Mouse (Mus musculus): ENCODE measurements around the gene Synpo2. TPM values are rescaled to one million over a fixed set of nuclear protein-coding genes. Genes with fewer than 3 reads are reported as not detected.

Gene Synpo2
- total RNA-seq, 1 experiment from 2014 or later: not detected

- ATAC-seq (replicated peaks; ENCODE audit: insufficient number of reproducible peaks, low FRiP score, low TSS enrichment, poor library complexity, severe bottlenecking): no peak
Measured at GRCm38 (mm10) chr3:123112781-123113180, 123.2 kb downstream of the Synpo2 start.

GRCm38 (mm10) chr3:123111071-123111711 lies 124.8 kb downstream of the Synpo2 start:
- ATAC-seq (replicated peaks; ENCODE audit: insufficient number of reproducible peaks, low FRiP score, low TSS enrichment, poor library complexity, severe bottlenecking): no peak

GRCm38 (mm10) chr3:123107830-123108549 lies 128.0 kb downstream of the Synpo2 start:
- no peak for ATAC-seq (replicated peaks; ENCODE audit: insufficient number of reproducible peaks, low FRiP score, low TSS enrichment, poor library complexity, severe bottlenecking)

- no peak for ATAC-seq (replicated peaks; ENCODE audit: insufficient number of reproducible peaks, low FRiP score, low TSS enrichment, poor library complexity, severe bottlenecking)
Measured at GRCm38 (mm10) chr3:123104325-123104724, 131.6 kb downstream of the Synpo2 start.

GRCm38 (mm10) chr3:123103151-123103860 lies 132.6 kb downstream of the Synpo2 start:
- ATAC-seq (replicated peaks; ENCODE audit: insufficient number of reproducible peaks, low FRiP score, low TSS enrichment, poor library complexity, severe bottlenecking): peak; percentile 77

DNA sequence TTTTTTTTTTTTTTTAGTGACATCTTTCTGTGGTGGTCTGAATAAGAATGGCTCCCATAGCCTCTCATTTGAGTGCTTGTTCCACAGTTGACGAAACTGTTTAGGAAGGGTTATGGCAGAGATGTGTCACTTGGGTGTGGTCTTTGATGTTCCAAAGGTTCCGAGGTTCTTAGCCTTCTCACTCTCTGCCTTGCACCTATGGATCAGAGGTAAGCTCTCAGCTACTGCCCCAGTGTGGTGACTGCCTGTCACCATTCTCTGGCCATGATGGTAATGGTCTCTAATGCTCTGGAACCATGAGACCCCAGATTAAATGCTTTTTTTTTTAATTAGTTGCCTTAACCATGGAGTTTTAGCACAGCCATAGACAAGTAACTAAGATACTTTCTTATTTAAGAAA lies 134.2 kb downstream of the Synpo2 start:
- no peak for ATAC-seq (replicated peaks; ENCODE audit: insufficient number of reproducible peaks, low FRiP score, low TSS enrichment, poor library complexity, severe bottlenecking)

- ATAC-seq (replicated peaks; ENCODE audit: insufficient number of reproducible peaks, low FRiP score, low TSS enrichment, poor library complexity, severe bottlenecking): no peak
Measured at GRCm38 (mm10) chr3:123095111-123095510, 140.8 kb downstream of the Synpo2 start.

DNA sequence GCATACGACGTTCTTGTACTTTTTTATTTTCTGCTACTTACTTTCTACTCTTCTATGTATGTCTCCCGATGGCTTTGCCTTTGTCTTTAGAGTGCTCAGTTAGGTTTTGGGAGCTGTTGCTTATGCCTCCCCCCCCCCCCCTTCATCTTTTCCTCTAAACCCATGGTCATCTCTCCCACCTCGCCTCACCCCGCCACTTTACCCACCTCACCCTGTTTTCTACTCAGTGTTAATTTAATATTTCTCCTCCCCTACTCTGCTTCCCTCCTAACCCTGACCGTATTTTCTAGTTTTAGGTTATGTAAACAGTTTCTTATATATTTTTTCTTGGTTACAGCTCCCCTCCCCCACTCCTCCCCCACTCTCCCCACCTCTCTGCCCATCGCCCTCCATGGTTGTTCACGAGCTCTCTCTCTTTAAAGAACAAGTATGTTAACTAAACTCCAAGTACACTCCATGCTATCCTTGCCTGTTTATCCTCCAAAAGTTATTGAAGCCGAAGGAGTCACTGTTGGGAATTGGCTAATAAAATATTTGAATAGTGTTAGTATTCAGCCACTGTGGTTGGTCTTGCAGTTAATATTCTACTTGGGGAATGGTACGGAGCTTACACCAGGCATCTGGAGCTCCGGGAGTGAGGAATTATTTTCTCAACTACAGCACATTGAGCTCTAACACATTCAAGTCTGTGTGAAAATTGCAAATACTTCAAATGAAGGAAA lies 142.1 kb downstream of the Synpo2 start:
- no peak for ATAC-seq (replicated peaks; ENCODE audit: insufficient number of reproducible peaks, low FRiP score, low TSS enrichment, poor library complexity, severe bottlenecking)

GRCm38 (mm10) chr3:123092913-123093639 lies 142.9 kb downstream of the Synpo2 start:
- ATAC-seq (replicated peaks; ENCODE audit: insufficient number of reproducible peaks, low FRiP score, low TSS enrichment, poor library complexity, severe bottlenecking): no peak

DNA sequence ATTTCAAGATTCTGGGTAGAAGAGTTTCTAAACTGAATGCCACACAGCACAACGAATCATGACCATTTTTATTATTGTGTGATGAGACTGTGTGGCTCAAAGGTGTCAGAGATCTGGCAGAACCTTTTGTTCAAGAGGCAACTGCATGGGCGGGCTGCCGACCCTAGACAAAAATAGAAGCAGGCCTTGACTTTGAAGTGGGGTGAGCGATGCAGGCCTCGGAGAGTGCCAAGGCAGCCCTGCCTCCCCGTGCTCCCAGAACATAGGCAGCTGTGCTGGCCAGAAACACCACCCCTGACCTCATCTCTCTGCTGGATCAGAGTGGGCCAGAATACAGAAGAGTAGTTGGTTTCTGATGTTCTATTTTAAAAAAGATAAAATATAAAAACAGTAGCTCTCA lies 143.5 kb downstream of the Synpo2 start:
- ATAC-seq (replicated peaks; ENCODE audit: insufficient number of reproducible peaks, low FRiP score, low TSS enrichment, poor library complexity, severe bottlenecking): no peak

DNA sequence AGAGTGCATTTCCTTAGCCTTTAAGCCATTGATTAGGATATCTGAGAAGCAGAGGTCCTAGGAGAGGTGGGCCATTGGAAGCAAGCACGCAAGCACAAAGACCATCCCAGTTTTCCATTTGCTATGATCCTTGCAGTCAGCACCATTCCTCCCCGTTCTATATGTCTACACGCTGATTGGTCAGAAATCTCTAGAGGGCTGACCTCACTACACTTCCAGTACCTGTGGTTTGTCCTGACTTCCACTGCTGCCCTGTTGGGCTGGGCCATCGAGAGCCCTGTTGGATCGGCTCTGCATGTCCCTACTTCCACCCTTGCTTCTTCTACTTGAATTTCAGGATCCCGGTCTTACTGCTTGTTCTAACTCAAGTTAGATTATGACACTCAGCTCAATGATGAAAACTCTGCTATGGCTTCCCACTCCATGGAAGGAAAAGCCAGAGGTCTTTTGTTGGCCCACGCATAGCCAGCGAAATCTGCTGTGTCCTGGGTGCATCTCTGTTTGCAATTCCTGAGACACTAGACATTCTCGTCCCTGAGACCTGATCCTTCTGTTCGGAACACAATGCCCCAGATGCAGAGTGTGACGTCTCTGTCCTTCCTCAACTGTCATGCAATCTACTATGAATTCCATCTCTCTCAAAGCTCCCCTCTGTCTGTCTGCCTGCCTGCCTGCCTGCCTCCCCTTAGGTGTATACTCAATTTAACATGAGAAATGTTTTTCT lies 146.5 kb downstream of the Synpo2 start:
- no peak for ATAC-seq (replicated peaks; ENCODE audit: insufficient number of reproducible peaks, low FRiP score, low TSS enrichment, poor library complexity, severe bottlenecking)

DNA sequence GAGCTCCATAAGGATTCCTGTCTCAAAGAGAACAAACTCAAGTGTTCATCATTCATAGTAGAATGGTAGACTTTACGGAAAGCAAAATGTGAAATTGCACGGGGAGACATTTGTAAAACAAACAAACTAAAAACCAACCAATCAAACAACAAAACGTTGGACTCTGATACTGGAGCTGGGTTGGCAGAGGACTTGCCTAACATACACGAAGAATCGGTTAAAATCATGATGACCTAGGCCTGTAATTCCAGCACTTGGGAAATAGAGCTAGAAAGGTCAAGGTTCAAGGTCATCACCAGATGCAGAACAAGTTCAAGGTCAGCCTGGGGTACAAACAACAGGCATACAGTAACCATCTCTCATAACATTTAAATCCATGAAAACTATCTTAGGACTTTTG lies 147.7 kb downstream of the Synpo2 start:
- ATAC-seq (replicated peaks; ENCODE audit: insufficient number of reproducible peaks, low FRiP score, low TSS enrichment, poor library complexity, severe bottlenecking): no peak

DNA sequence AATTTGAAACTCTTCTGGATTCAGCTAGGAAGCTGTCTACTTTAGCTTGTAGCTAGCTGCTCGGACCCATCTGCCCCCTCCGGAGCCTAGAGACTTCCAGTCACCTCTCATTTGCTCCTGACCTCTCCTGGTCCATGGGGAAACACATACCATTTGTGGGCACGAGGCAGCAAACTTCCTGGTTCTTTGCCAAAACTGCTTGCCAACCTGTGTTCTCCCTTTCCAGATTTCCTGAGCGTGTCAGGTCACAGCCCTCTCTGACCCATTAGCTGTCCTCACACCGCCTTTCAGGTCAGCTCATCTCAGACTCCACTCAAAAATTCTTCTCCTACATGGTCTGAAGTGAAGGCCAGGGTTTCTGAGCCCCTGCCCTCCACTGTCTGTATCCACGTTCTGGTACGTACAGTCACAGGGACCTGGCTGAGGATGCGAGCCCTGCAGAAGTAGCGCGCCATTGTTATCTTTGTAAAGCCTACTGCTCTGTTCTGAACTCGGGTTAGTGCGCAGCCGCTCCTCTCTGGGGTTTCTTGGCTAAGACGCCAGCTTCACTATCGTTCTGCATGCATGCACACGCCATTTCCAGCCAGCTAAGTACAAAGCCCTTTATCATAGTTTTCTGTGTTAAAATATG lies 150.0 kb downstream of the Synpo2 start:
- no peak for ATAC-seq (replicated peaks; ENCODE audit: insufficient number of reproducible peaks, low FRiP score, low TSS enrichment, poor library complexity, severe bottlenecking)

GRCm38 (mm10) chr3:123081665-123082064 lies 154.3 kb downstream of the Synpo2 start:
- no peak for ATAC-seq (replicated peaks; ENCODE audit: insufficient number of reproducible peaks, low FRiP score, low TSS enrichment, poor library complexity, severe bottlenecking)

GRCm38 (mm10) chr3:123080943-123081342 lies 155.0 kb downstream of the Synpo2 start:
- ATAC-seq (replicated peaks; ENCODE audit: insufficient number of reproducible peaks, low FRiP score, low TSS enrichment, poor library complexity, severe bottlenecking): no peak

DNA sequence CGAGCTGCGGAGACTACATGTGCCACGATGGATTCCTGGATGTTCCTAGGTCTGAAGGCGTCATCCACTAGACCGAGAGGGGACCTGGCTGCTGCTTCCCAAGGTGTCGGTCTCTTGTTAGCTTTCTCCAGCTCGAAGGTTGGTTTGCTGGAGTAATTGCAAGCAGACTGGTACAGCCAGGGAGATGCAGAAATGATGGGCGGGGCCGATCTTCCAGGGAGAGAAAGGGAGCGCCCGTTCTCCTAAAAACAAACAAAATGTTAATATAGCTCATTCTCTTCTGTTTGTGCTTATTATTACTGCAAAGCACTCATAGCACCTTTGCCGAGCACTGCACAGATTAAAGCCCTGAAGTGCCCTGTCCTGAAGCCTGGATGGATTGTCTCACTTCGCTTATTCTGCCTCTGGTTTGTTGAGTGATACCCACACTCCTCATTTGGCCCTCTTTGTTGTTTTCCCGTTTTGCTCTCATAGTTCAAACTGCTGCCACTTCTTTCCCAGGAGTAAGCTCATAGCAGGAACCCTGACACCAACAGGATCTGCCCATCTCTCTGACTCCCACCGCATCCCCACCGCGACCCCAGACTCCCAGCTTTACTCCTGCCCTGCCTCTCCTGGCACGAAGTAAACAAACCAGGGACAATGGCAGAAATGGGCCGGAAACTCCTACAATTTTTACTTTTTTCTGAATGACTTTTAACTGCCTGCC lies 155.8 kb downstream of the Synpo2 start:
- ATAC-seq (replicated peaks; ENCODE audit: insufficient number of reproducible peaks, low FRiP score, low TSS enrichment, poor library complexity, severe bottlenecking): no peak

GRCm38 (mm10) chr3:123075759-123076158 lies 160.2 kb downstream of the Synpo2 start:
- ATAC-seq (replicated peaks; ENCODE audit: insufficient number of reproducible peaks, low FRiP score, low TSS enrichment, poor library complexity, severe bottlenecking): no peak
